Mouse (Mus musculus) neural tube, embryonic 14.5 days (tissue): ENCODE results near the gene Trim17. TPM values are rescaled to one million over a fixed set of nuclear protein-coding genes. Genes with fewer than 3 reads are reported as not detected.
A peak's percentile ranks its signal among the peaks of the same experiment; 100 is the strongest.

ENCODE experiments used
- ATAC-seq: fragments of 200-750 bp; cut with Nextera tagmentation; 2 replicates; pipeline ENCODE4 v1.8.0; 2017; ENCODE audit warnings: low read depth, mild to moderate bottlenecking, moderate TSS enrichment, moderate library complexity
- H3K27ac ChIP-seq: fragments of 300-500 bp; sonication (generic); 2 replicates; pipeline ENCODE4 v1.5.1; 2014; ENCODE audit warnings: low read depth, mild to moderate bottlenecking, control low read depth, low read length, moderate library complexity, mixed read lengths
- H3K27me3 ChIP-seq: fragments of 300-500 bp; sonication (generic); 2 replicates; pipeline ENCODE4 v1.6.1; 2014; ENCODE audit warnings: low read length; ENCODE audit not compliant: control insufficient read depth, insufficient read depth
- H3K36me3 ChIP-seq: fragments of 300-500 bp; sonication (generic); 2 replicates; pipeline ENCODE4 v1.6.1; 2014; ENCODE audit warnings: low read length, mixed read lengths; ENCODE audit not compliant: control insufficient read depth, insufficient read depth
- H3K4me1 ChIP-seq: fragments of 300-500 bp; sonication (generic); 2 replicates; pipeline ENCODE4 v1.6.1; 2014; ENCODE audit warnings: low read length; ENCODE audit not compliant: control insufficient read depth, insufficient read depth
- H3K4me2 ChIP-seq: fragments of 300-500 bp; sonication (generic); 2 replicates; pipeline ENCODE4 v1.6.1; 2014; ENCODE audit warnings: mild to moderate bottlenecking, low read depth, low read length, control low read depth
- H3K4me3 ChIP-seq: fragments of 300-500 bp; sonication (generic); 2 replicates; pipeline ENCODE4 v1.5.1; 2014; ENCODE audit warnings: low read depth, low read length, control low read depth, mixed read lengths
- H3K9ac ChIP-seq: fragments of 300-500 bp; sonication (generic); replicated peaks from 2 replicates; pipeline ENCODE4 v1.6.1; 2014; ENCODE audit warnings: low read depth, mild to moderate bottlenecking, control low read depth, low read length, mixed read lengths
- H3K9me3 ChIP-seq: fragments of 300-500 bp; sonication (generic); 2 replicates; pipeline ENCODE4 v1.6.1; 2016; ENCODE audit warnings: low read length; ENCODE audit not compliant: control insufficient read depth
- WGBS: fragments of 180-500 bp; shearing (Covaris S2); extraction: QIAGEN DNeasy Blood & Tissue Kit; methylation state at CpG from one replicate; pipeline ENCODE4 v1.1.7; 2014; 5-methylcytosine and 5-hydroxymethylcytosine counted together
- polyA plus RNA-seq: library from polyadenylated mRNA; unstranded; fragments of >200 nt; fragmentation: Nextera tagmentation; extraction: Ambion mirVana; gene quantifications from 2 replicates; pipeline ENCODE4 v1.2.1, GENCODE M21; 2014

Gene Trim17
- polyA plus RNA-seq, 1 experiment from 2014 or later, result 0.80 TPM

DNA sequence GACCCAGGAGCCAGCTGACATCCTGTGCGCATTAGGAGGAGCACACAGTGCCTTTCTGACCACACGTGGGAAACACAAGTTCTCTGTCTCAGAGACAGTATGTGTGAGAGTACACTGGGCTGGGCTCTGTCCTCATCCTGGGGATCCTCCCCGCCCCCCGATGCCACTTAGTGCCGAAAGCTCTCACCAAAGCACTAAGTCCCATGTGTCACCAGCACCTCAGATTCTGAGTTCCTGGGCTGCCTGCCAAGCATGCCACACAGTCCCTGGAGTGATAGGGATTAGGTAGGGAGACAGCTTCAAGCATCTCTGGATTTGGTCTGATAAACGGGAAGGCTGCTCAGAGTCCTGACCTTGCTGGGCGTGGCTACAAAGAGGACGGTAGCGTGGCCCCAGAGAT, 36.3 kb downstream of the Trim17 start:
- H3K27ac ChIP-seq, result no peak overlapping the region
- no peak overlapping the region for H3K4me3 ChIP-seq
- ATAC-seq, result no peak
- no peak overlapping the region for H3K9ac ChIP-seq
- 89% methylated on average over 9 of the region's 9 CpGs for WGBS
- no peak overlapping the region for H3K4me2 ChIP-seq
- peaks cover 4% of the 10 kb centered on the region; the same call in 1 of the 2 replicates for H3K27me3 ChIP-seq
- peaks cover 34% of the 10 kb centered on the region for H3K36me3 ChIP-seq
- H3K4me1 ChIP-seq, result no peaks in the 10 kb centered on the region
- H3K9me3 ChIP-seq, result no peaks in the 10 kb centered on the region

DNA sequence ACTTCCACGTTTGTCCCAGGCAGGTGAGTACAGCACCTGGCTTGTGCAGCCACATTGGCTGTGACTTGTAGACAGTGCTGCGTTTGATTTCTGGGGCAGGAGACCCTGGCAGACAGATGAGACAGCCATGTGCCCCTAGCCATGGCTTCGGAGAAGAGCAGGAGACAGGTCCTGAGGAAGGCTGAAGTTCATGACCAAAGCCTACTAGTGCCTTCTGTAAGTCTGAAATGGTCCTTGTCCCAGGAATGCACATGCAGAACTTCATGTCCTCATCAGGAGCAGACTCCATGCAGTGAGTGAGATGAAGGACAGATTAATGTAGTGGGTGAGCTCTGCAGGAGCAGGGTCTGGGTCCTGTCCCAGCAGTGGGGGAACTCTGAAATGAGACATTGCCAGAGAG, 37.4 kb downstream of the Trim17 start:
- WGBS, result 81% methylated on average over 3 of the region's 3 CpGs
- no peak overlapping the region for H3K9ac ChIP-seq
- H3K4me1 ChIP-seq, result no peaks in the 10 kb centered on the region
- H3K27ac ChIP-seq, result no peak overlapping the region
- peaks cover 4% of the 10 kb centered on the region; the same call in 1 of the 2 replicates for H3K27me3 ChIP-seq
- H3K4me3 ChIP-seq, result no peak overlapping the region
- H3K9me3 ChIP-seq, result no peaks in the 10 kb centered on the region
- no peak overlapping the region for H3K4me2 ChIP-seq
- ATAC-seq, result no peak
- H3K36me3 ChIP-seq, result peaks cover 26% of the 10 kb centered on the region

DNA sequence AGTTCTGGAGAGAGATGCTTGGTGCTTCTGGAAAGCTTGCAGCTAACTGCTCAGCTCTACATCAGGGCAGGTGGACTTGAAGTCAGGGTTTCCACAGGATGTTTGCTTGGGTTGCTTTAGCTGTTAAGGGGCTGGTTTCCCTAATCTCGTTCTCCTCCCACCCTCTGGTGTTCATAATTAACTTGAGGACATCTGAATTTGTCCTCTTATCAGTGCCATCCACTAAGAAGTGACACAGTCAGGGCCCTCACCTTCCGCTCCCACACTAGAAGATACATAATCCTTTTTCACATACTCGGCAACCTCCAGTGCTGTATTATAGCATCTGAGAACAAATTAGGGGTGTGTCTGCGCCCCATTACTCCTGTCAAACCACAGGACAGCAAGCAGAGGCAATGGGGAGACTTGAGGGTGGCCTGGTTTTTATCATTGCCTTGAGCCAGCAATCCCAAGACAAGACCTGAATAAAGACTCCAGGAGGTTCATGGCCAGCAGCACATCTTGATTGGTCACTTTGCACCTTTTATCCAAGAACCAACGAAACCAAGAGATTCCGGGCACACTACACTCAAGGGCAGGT, 38.7 kb downstream of the Trim17 start:
- WGBS, result 83% methylated on average over 6 of the region's 6 CpGs

DNA sequence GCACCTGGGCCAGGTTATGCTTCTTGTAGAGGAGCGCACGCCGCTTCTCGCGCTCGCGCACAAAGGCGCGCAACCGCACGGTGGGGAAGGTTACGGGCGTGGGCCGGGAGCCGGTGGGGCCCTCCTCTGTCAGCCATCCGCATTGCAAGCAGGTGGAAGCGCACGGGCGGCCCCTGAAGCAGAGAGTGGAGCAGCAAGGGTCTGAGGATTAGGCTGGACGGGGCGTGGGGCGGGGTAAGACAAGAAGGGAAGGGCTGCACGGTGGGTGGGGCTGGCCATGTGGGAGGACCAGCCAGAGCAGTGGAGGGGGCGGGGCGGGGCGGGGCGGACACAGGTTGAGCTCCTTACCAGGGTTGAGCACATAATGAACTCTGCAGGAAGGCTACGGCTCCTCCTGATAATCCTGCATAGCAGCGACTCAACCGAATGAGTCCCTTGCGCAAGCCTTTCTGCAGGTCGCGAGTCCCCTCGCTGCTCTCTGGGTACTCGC, 39.9 kb downstream of the Trim17 start:
- ATAC-seq, result peak; percentile 59
- Histone ChIP-seq H3K4me1 (no peaks in the 10 kb centered on the region), H3K9ac (peak overlapping the region; percentile 55), H3K27me3 (peaks cover 4% of the 10 kb centered on the region; the same call in 1 of the 2 replicates), H3K9me3 (no peaks in the 10 kb centered on the region), H3K4me3 (peak overlapping the region; percentile 33), H3K4me2 (peak overlapping the region; percentile 60), H3K36me3 (peaks cover 15% of the 10 kb centered on the region), H3K27ac (no peak overlapping the region)
- whole genome bisulfite sequencing, result 1% methylated on average over 31 of the region's 35 CpGs

More for the DNA sequence above, 38.7 kb downstream of the Trim17 start:
- Histone ChIP-seq H3K36me3 (peaks cover 26% of the 10 kb centered on the region), H3K4me3 (no peak overlapping the region), H3K9me3 (no peaks in the 10 kb centered on the region), H3K4me2 (no peak overlapping the region), H3K9ac (no peak overlapping the region), H3K4me1 (no peaks in the 10 kb centered on the region), H3K27me3 (peaks cover 4% of the 10 kb centered on the region; the same call in 1 of the 2 replicates), H3K27ac (no peak overlapping the region)
- no peak for ATAC-seq

DNA sequence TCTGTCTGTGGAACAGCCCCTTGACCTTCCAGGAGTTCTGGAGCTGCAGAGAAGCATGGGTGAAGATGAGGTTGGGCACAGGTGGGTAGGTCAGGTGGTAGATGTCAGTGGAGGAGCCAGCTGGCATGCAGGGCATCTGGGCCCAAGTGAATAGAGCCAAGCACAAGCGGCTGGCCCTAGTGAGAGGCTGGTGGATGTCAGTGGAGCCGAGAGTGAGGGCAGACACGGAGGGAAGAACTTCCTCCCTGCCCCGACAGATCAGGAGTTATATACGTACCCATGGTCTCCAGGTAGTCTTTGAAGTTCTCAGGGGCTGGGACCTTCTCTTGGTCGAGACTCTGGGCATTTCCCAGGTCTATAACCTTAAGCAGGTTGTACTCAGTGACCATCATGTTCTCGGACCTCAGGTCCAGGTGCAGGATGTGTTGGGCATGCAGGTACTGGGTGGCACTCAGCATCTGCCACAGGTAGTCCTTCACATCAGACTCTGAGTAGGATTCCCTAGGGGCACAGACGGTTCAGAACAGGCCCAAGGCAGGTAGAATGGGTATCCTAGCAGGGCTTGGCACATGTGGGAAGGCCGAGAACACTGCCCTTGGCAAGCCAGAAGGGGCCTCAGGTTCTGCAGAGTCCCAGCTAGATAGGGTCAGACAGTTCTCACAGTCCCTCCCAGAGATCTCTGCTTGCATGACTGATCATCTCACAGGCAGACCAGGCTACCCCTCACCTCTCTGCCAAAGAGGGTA, 40.7 kb downstream of the Trim17 start:
- WGBS, result 84% methylated on average over 9 of the region's 9 CpGs
- H3K4me2 ChIP-seq, result peak overlapping the region; percentile 60
- H3K4me1 ChIP-seq, result no peaks in the 10 kb centered on the region
- H3K9me3 ChIP-seq, result no peaks in the 10 kb centered on the region
- no peak; the same call in 1 of the 2 replicates for ATAC-seq
- H3K9ac ChIP-seq, result 0 out of 2 replicates have a peak overlapping the region, but pooled peaks have one; percentile 55
- H3K27me3 ChIP-seq, result peaks cover 4% of the 10 kb centered on the region; the same call in 1 of the 2 replicates
- H3K4me3 ChIP-seq, result no peak overlapping the region; the same call in 1 of the 2 replicates
- H3K27ac ChIP-seq, result no peak overlapping the region
- H3K36me3 ChIP-seq, result peaks cover 7% of the 10 kb centered on the region

DNA sequence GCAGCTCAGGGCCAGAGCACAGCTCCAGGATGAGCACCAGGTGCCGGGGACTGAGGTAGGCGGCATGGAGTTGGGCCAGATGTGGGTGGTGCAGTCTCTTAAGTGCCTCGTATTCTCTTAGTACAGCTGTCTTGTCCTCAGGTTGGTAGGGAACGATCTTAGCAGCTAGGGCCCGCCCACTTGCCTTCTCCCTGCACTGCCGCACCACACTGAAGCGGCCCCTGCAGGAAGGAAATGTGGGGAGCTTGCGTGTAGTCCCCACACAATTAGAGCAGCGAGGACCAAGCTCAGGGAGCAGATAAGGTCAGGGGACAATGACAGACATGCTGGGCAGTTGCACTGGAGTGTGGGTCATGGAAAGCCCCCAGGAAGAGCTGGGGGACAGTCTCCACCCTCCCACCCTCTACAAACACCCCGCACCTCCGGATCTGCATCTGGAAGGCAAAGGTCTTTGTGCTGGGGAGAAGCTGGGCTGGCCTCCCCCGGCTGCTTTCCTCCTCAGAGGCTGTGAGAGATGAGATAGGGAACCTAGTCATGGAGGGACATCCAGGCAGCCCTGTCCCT, 41.4 kb downstream of the Trim17 start:
- ATAC-seq, result no peak
- Histone ChIP-seq H3K4me1 (no peaks in the 10 kb centered on the region), H3K4me3 (no peak overlapping the region), H3K9ac (no peak overlapping the region), H3K9me3 (no peaks in the 10 kb centered on the region), H3K27ac (no peak overlapping the region), H3K36me3 (peaks cover 1% of the 10 kb centered on the region; the same call in 1 of the 2 replicates), H3K4me2 (no peak overlapping the region), H3K27me3 (peaks cover 4% of the 10 kb centered on the region; the same call in 1 of the 2 replicates)
- WGBS, result 60% methylated on average over 12 of the region's 12 CpGs

DNA sequence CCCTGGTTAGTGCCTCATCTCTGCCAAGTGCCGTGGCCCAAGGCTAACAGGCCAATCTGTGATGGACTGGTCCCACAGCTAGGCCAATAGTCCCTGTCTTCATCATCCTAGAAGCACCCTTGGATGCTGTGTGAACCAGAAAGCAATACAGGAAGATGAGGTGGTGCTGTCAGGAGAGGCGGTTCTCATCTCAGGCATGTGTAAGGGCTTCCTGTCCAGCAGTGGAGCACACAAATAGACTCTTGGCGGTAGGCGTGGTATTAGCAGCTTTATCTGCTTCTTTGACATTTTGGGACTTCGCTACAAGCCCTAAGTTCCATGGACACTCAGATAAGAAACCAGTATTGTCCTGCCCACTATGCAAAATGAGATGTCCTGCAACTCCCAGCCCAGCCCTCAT, 43.1 kb downstream of the Trim17 start:
- H3K4me2 ChIP-seq, result no peak overlapping the region
- no peaks in the 10 kb centered on the region for H3K9me3 ChIP-seq
- no peak for ATAC-seq
- H3K36me3 ChIP-seq, result no peaks in the 10 kb centered on the region
- H3K9ac ChIP-seq, result no peak overlapping the region
- H3K4me1 ChIP-seq, result no peaks in the 10 kb centered on the region
- peaks cover 4% of the 10 kb centered on the region; the same call in 1 of the 2 replicates for H3K27me3 ChIP-seq
- WGBS, result 84% methylated on average over 5 of the region's 5 CpGs
- H3K27ac ChIP-seq, result no peak overlapping the region
- H3K4me3 ChIP-seq, result no peak overlapping the region

DNA sequence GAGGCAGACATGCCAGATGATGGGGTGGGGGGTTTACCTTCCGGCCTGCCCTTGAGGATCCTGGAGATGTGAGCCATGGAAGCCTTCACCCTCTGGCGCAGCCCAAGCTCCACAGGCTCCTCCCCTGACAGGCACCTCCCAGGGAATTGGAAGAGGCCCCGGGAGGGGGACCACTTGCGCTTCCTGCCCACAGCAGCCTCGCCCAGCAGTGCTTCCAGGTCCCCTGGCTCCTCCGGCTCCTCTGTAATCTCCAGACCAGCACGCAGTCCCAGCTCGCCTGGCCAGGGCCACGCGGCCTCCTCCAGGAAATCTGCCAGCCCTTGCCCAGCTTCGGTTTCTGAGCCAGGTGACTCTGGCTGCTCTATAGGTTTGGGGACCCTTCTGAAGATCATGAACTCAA, 44.7 kb downstream of the Trim17 start:
- no peak overlapping the region for H3K4me2 ChIP-seq
- no peak for ATAC-seq
- WGBS, result 66% methylated on average over 11 of the region's 11 CpGs
- no peaks in the 10 kb centered on the region for H3K36me3 ChIP-seq
- no peak overlapping the region for H3K4me3 ChIP-seq
- H3K4me1 ChIP-seq, result no peaks in the 10 kb centered on the region
- peaks cover 4% of the 10 kb centered on the region; the same call in 1 of the 2 replicates for H3K27me3 ChIP-seq
- H3K9me3 ChIP-seq, result no peaks in the 10 kb centered on the region
- H3K9ac ChIP-seq, result no peak overlapping the region
- no peak overlapping the region for H3K27ac ChIP-seq

DNA sequence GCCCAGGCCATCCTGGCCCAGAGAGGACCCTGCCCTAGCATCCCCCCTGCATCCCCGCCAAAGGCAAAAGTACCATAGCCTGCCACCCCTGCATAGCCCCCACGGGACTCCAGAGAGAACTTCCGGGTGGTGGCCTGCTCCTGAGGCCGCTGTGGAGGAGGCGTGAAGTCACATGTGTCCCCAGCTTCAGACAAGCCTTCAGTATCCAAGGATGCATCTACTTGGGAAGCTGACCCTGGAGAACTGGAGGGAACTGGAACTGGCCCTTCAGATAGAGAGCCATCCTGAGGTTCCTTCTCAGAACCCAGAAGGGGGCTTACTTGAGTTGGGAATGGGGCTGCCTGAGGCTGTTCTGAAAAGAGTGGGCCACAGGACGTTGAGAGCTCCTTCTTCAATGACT, 45.3 kb downstream of the Trim17 start:
- 82% methylated on average over 6 of the region's 6 CpGs for WGBS
- Histone ChIP-seq H3K9ac (no peak overlapping the region), H3K27ac (no peak overlapping the region), H3K36me3 (no peaks in the 10 kb centered on the region), H3K4me3 (no peak overlapping the region), H3K9me3 (no peaks in the 10 kb centered on the region), H3K4me1 (no peaks in the 10 kb centered on the region), H3K27me3 (peaks cover 2% of the 10 kb centered on the region; the same call in 1 of the 2 replicates), H3K4me2 (no peak overlapping the region)
- ATAC-seq, result no peak
